Mouse (Mus musculus) left cerebral cortex, adult 6 months (tissue): ENCODE measurements around the gene Prpsap2. TPM values are rescaled to one million over a fixed set of nuclear protein-coding genes. Genes with fewer than 3 reads are reported as not detected.

Experiments used
- long read RNA-seq, 2 experiments: library from polyadenylated mRNA; unstranded; transcript quantifications; one replicate each; pipeline ENCODE4 v2.0.0; 2019 to 2020
- polyA plus RNA-seq: library from polyadenylated mRNA; unstranded; fragments of <200 nt; fragmentation: Nextera tagmentation; gene quantifications from 2 replicates; pipeline ENCODE4 v1.2.3, GENCODE M21; 2021

The Prpsap2 gene
- 20.2 and 26.2 TPM in 2 replicates for polyA plus RNA-seq
- long read RNA-seq, experiment 1, transcript Prpsap2-201 (12 exons, 1,837 nt): major isoform, 91 of 166 reads
- long read RNA-seq, experiment 1, transcript Prpsap2-204 (11 exons, 1,771 nt): minor isoform, 47 of 166 reads
- long read RNA-seq, experiment 1, partial matches to known transcripts: 9 of 166 reads
- long read RNA-seq, experiment 1, other reads (novel, unspliced or antisense): 17 of 166 reads
- long read RNA-seq, experiment 2, transcript Prpsap2-204 (11 exons, 1,771 nt): minor isoform, 6 of 42 reads
- long read RNA-seq, experiment 2, transcript Prpsap2-201 (12 exons, 1,837 nt): major isoform, 17 of 42 reads
- long read RNA-seq, experiment 2, partial matches to known transcripts: 14 of 42 reads
- long read RNA-seq, experiment 2, other reads (novel, unspliced or antisense): 4 of 42 reads

GRCm38 (mm10) chr11:61761584-61762407 lies at the start of gene Prpsap2:
Gene Prpsap2, minus strand, starts transcription at chr11:61762088.

GRCm38 (mm10) chr11:61720636-61721035 lies 41.3 kb downstream of the Prpsap2 start, which contains the start of gene Slc5a10:
Gene Slc5a10, minus strand, starts transcription at chr11:61720826.

DNA sequence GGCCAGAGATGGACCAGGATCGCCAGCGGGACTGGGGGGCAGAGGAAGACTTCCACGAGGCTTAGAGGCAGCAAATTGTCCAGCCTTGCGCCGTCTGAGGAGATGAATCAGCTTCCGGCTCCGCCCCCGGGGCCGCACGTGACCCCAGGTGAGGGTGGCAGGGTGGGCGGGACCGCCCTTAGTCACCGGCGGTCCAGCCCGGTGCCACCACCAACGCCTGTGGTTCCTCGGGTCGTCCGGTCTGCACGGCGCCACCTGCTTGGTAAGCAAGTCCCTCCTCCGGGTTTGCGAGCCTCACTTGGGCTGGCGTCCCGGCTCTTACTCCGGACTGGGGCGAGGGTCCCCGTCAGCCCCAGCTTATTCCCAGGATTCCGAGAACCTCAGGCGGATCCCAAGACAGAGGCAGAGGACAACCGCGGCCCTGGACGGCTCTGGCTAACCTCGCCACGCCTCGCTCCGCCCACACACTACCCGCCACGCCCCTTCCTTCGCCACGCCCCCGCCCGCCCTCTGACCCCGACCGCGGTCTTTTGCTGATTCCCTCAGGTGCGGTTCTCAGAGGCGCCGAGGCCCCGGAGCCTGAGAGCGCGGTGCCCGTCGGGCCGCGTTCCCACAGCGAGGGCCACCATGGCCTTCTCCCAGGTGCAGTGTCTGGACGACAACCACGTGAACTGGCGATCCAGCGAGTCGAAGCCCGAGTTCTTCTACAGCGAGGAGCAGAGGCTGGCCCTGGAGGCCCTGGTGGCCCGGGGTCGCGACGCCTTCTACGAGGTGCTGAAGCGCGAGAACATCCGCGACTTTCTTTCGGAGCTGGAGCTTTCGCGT lies 77.8 kb downstream of the Prpsap2 start, which contains the start of gene Fam83g:
Fam83g (plus strand) TSS at position 185 of the 825 bp plus-strand sequence.

Other genes starting within 250 kb of the Prpsap2 start
- gene Epn2, start 182.4 kb downstream of the Prpsap2 start, polyA plus RNA-seq: 83.8 and 121 TPM in 2 replicates
- gene Grap, start 108.8 kb downstream of the Prpsap2 start, polyA plus RNA-seq: 8.6 and 9.3 TPM in 2 replicates
- gene Fam83g, start 78.0 kb downstream of the Prpsap2 start, polyA plus RNA-seq: 0.04 TPM in 2 replicates
- 0.17 TPM in 1 of 2 replicates, not detected in the other for gene Slc5a10, start 41.3 kb downstream of the Prpsap2 start, polyA plus RNA-seq
- 7.0 and 17.2 TPM in 2 replicates for gene Ulk2, start 93.0 kb upstream of the Prpsap2 start, polyA plus RNA-seq
- 3.2 and 5.4 TPM in 2 replicates for gene Akap10, start 168.2 kb upstream of the Prpsap2 start, polyA plus RNA-seq
- 16.0 and 21.9 TPM in 2 replicates for gene Specc1, start 194.7 kb upstream of the Prpsap2 start, polyA plus RNA-seq